Mouse (Mus musculus): ENCODE measurements at regions not wholly inside any gene's neighbourhood (a gene's known extent, or its start where the extent isn't known, plus 50 kb on each side); places are given as distances from the start of the nearest gene placed in this dataset.

- H3K4me3 ChIP-seq (ENCODE audit: control insufficient read depth in 1 of 2, insufficient read depth in 1 of 2, low read depth in 1 of 2, low read length in 2 of 2), result no peak overlapping the region
- no peak overlapping the region for H3K27ac ChIP-seq (replicated peaks in 1 of 2; ENCODE audit: control insufficient read depth in 1 of 2, insufficient read depth in 1 of 2, low read depth in 2 of 2, low read length in 2 of 2)
- WGBS, result 88% methylated on average over 3 of the region's 3 CpGs
- H3K27me3 ChIP-seq (ENCODE audit: control insufficient read depth, insufficient read depth, low read length), result no peaks in the 10 kb centered on the region
- no peak overlapping the region for H3K4me2 ChIP-seq (ENCODE audit: low read length)
- no peak overlapping the region for H3K9ac ChIP-seq (ENCODE audit: low read length)
- H3K36me3 ChIP-seq (ENCODE audit: control insufficient read depth, insufficient read depth, low read length), result no peaks in the 10 kb centered on the region
- no peak for ATAC-seq (ENCODE audit: insufficient number of reproducible peaks, insufficient read depth, low FRiP score, low read depth)
- no peaks in the 10 kb centered on the region for H3K9me3 ChIP-seq (ENCODE audit: control insufficient read depth, low read length)
- H3K4me1 ChIP-seq (ENCODE audit: control insufficient read depth in 2 of 2, insufficient read depth in 2 of 2, low read length in 2 of 2), result no peaks in the 10 kb centered on the region
Measured at GRCm38 (mm10) chr12:15115556-15115955, 701.2 kb downstream of the Trib2 start.

- no peak overlapping the region for H3K4me2 ChIP-seq (ENCODE audit: low read length)
- no peaks in the 10 kb centered on the region for H3K36me3 ChIP-seq (ENCODE audit: control insufficient read depth, insufficient read depth, low read length)
- H3K27ac ChIP-seq (replicated peaks in 1 of 2; ENCODE audit: control insufficient read depth in 1 of 2, insufficient read depth in 1 of 2, low read depth in 2 of 2, low read length in 2 of 2), result no peak overlapping the region
- H3K4me3 ChIP-seq (ENCODE audit: control insufficient read depth in 1 of 2, insufficient read depth in 1 of 2, low read depth in 1 of 2, low read length in 2 of 2), result no peak overlapping the region
- 92% methylated on average over 14 of the region's 14 CpGs for WGBS
- H3K9ac ChIP-seq (ENCODE audit: low read length), result no peak overlapping the region
- H3K4me1 ChIP-seq (ENCODE audit: control insufficient read depth in 2 of 2, insufficient read depth in 2 of 2, low read length in 2 of 2), result no peaks in the 10 kb centered on the region
- H3K27me3 ChIP-seq (ENCODE audit: control insufficient read depth, insufficient read depth, low read length), result no peaks in the 10 kb centered on the region
- no peaks in the 10 kb centered on the region for H3K9me3 ChIP-seq (ENCODE audit: control insufficient read depth, low read length)
- ATAC-seq (ENCODE audit: insufficient number of reproducible peaks, insufficient read depth, low FRiP score, low read depth), result no peak
Measured at GRCm38 (mm10) chr12:15114793-15115192, 701.9 kb downstream of the Trib2 start.

GRCm38 (mm10) chr12:15111049-15111448 lies 705.7 kb downstream of the Trib2 start:
- Histone ChIP-seq H3K4me2 (ENCODE audit: low read length) (no peak overlapping the region), H3K9ac (ENCODE audit: low read length) (no peak overlapping the region), H3K36me3 (ENCODE audit: control insufficient read depth, insufficient read depth, low read length) (no peaks in the 10 kb centered on the region), H3K27me3 (ENCODE audit: control insufficient read depth, insufficient read depth, low read length) (no peaks in the 10 kb centered on the region), H3K4me1 (ENCODE audit: control insufficient read depth in 2 of 2, insufficient read depth in 2 of 2, low read length in 2 of 2) (no peaks in the 10 kb centered on the region), H3K9me3 (ENCODE audit: control insufficient read depth, low read length) (no peaks in the 10 kb centered on the region), H3K27ac (replicated peaks in 1 of 2; ENCODE audit: control insufficient read depth in 1 of 2, insufficient read depth in 1 of 2, low read depth in 2 of 2, low read length in 2 of 2) (no peak overlapping the region), H3K4me3 (ENCODE audit: control insufficient read depth in 1 of 2, insufficient read depth in 1 of 2, low read depth in 1 of 2, low read length in 2 of 2) (no peak overlapping the region)
- 74% methylated on average over 2 of the region's 2 CpGs for WGBS
- no peak for ATAC-seq (ENCODE audit: insufficient number of reproducible peaks, insufficient read depth, low FRiP score, low read depth)

GRCm38 (mm10) chr12:15104876-15105275 lies 711.8 kb downstream of the Trib2 start:
- no peak overlapping the region for H3K9ac ChIP-seq (ENCODE audit: low read length)
- no peak overlapping the region for H3K27ac ChIP-seq (replicated peaks in 1 of 2; ENCODE audit: control insufficient read depth in 1 of 2, insufficient read depth in 1 of 2, low read depth in 2 of 2, low read length in 2 of 2)
- ATAC-seq (ENCODE audit: insufficient number of reproducible peaks, insufficient read depth, low FRiP score, low read depth), result no peak
- H3K4me2 ChIP-seq (ENCODE audit: low read length), result no peak overlapping the region
- 85% methylated on average over 2 of the region's 2 CpGs for WGBS
- H3K36me3 ChIP-seq (ENCODE audit: control insufficient read depth, insufficient read depth, low read length), result no peaks in the 10 kb centered on the region
- no peaks in the 10 kb centered on the region for H3K4me1 ChIP-seq (ENCODE audit: control insufficient read depth in 2 of 2, insufficient read depth in 2 of 2, low read length in 2 of 2)
- H3K4me3 ChIP-seq (ENCODE audit: control insufficient read depth in 1 of 2, insufficient read depth in 1 of 2, low read depth in 1 of 2, low read length in 2 of 2), result no peak overlapping the region
- no peaks in the 10 kb centered on the region for H3K27me3 ChIP-seq (ENCODE audit: control insufficient read depth, insufficient read depth, low read length)
- no peaks in the 10 kb centered on the region for H3K9me3 ChIP-seq (ENCODE audit: control insufficient read depth, low read length)

GRCm38 (mm10) chr12:15078615-15079014 lies 738.1 kb downstream of the Trib2 start:
- no peaks in the 10 kb centered on the region for H3K27me3 ChIP-seq (ENCODE audit: control insufficient read depth, insufficient read depth, low read length)
- no peak for ATAC-seq (ENCODE audit: insufficient number of reproducible peaks, insufficient read depth, low FRiP score, low read depth)
- H3K36me3 ChIP-seq (ENCODE audit: control insufficient read depth, insufficient read depth, low read length), result no peaks in the 10 kb centered on the region
- no peaks in the 10 kb centered on the region for H3K4me1 ChIP-seq (ENCODE audit: control insufficient read depth in 2 of 2, insufficient read depth in 2 of 2, low read length in 2 of 2)
- WGBS, result 63% methylated on average over 2 of the region's 2 CpGs
- no peak overlapping the region for H3K4me2 ChIP-seq (ENCODE audit: low read length)
- H3K4me3 ChIP-seq (ENCODE audit: control insufficient read depth in 1 of 2, insufficient read depth in 1 of 2, low read depth in 1 of 2, low read length in 2 of 2), result no peak overlapping the region
- H3K9me3 ChIP-seq (ENCODE audit: control insufficient read depth, low read length), result no peaks in the 10 kb centered on the region
- H3K27ac ChIP-seq (replicated peaks in 1 of 2; ENCODE audit: control insufficient read depth in 1 of 2, insufficient read depth in 1 of 2, low read depth in 2 of 2, low read length in 2 of 2), result no peak overlapping the region
- H3K9ac ChIP-seq (ENCODE audit: low read length), result no peak overlapping the region

- Histone ChIP-seq H3K4me3 (ENCODE audit: control insufficient read depth in 1 of 2, insufficient read depth in 1 of 2, low read depth in 1 of 2, low read length in 2 of 2) (no peak overlapping the region), H3K4me2 (ENCODE audit: low read length) (no peak overlapping the region), H3K36me3 (ENCODE audit: control insufficient read depth, insufficient read depth, low read length) (no peaks in the 10 kb centered on the region), H3K9me3 (ENCODE audit: control insufficient read depth, low read length) (no peaks in the 10 kb centered on the region), H3K4me1 (ENCODE audit: control insufficient read depth in 2 of 2, insufficient read depth in 2 of 2, low read length in 2 of 2) (no peaks in the 10 kb centered on the region), H3K27ac (replicated peaks in 1 of 2; ENCODE audit: control insufficient read depth in 1 of 2, insufficient read depth in 1 of 2, low read depth in 2 of 2, low read length in 2 of 2) (no peak overlapping the region), H3K9ac (ENCODE audit: low read length) (no peak overlapping the region), H3K27me3 (ENCODE audit: control insufficient read depth, insufficient read depth, low read length) (no peaks in the 10 kb centered on the region)
- 65% methylated on average over 1 of the region's 1 CpGs for WGBS
- ATAC-seq (ENCODE audit: insufficient number of reproducible peaks, insufficient read depth, low FRiP score, low read depth), result no peak
Measured at GRCm38 (mm10) chr12:15064351-15064750, 752.4 kb downstream of the Trib2 start.

GRCm38 (mm10) chr12:15051387-15051786 lies 765.3 kb downstream of the Trib2 start:
- Histone ChIP-seq H3K4me2 (ENCODE audit: low read length) (no peak overlapping the region), H3K27ac (replicated peaks in 1 of 2; ENCODE audit: control insufficient read depth in 1 of 2, insufficient read depth in 1 of 2, low read depth in 2 of 2, low read length in 2 of 2) (no peak overlapping the region), H3K27me3 (ENCODE audit: control insufficient read depth, insufficient read depth, low read length) (no peaks in the 10 kb centered on the region), H3K9ac (ENCODE audit: low read length) (no peak overlapping the region), H3K4me3 (ENCODE audit: control insufficient read depth in 1 of 2, insufficient read depth in 1 of 2, low read depth in 1 of 2, low read length in 2 of 2) (no peak overlapping the region), H3K36me3 (ENCODE audit: control insufficient read depth, insufficient read depth, low read length) (no peaks in the 10 kb centered on the region), H3K9me3 (ENCODE audit: control insufficient read depth, low read length) (peaks cover 4% of the 10 kb centered on the region; the same call in 1 of the 2 replicates), H3K4me1 (ENCODE audit: control insufficient read depth in 2 of 2, insufficient read depth in 2 of 2, low read length in 2 of 2) (no peaks in the 10 kb centered on the region)
- ATAC-seq (ENCODE audit: insufficient number of reproducible peaks, insufficient read depth, low FRiP score, low read depth), result no peak
- 79% methylated on average over 5 of the region's 5 CpGs for WGBS

- no peak overlapping the region for H3K9ac ChIP-seq (ENCODE audit: low read length)
- WGBS, result 88% methylated on average over 2 of the region's 2 CpGs
- no peak for ATAC-seq (ENCODE audit: insufficient number of reproducible peaks, insufficient read depth, low FRiP score, low read depth)
- no peak overlapping the region for H3K4me2 ChIP-seq (ENCODE audit: low read length)
- H3K27ac ChIP-seq (replicated peaks in 1 of 2; ENCODE audit: control insufficient read depth in 1 of 2, insufficient read depth in 1 of 2, low read depth in 2 of 2, low read length in 2 of 2), result no peak overlapping the region
- no peaks in the 10 kb centered on the region for H3K27me3 ChIP-seq (ENCODE audit: control insufficient read depth, insufficient read depth, low read length)
- H3K4me1 ChIP-seq (ENCODE audit: control insufficient read depth in 2 of 2, insufficient read depth in 2 of 2, low read length in 2 of 2), result no peaks in the 10 kb centered on the region
- H3K36me3 ChIP-seq (ENCODE audit: control insufficient read depth, insufficient read depth, low read length), result no peaks in the 10 kb centered on the region
- H3K9me3 ChIP-seq (ENCODE audit: control insufficient read depth, low read length), result no peaks in the 10 kb centered on the region
- H3K4me3 ChIP-seq (ENCODE audit: control insufficient read depth in 1 of 2, insufficient read depth in 1 of 2, low read depth in 1 of 2, low read length in 2 of 2), result no peak overlapping the region
Measured at GRCm38 (mm10) chr12:15043264-15043663, 773.5 kb downstream of the Trib2 start.

Measured in heart, embryonic 14.5 days (tissue).